Mouse (Mus musculus): ENCODE results near the gene Trim43b.
A peak's percentile ranks its signal among the peaks of the same experiment; 100 is the strongest.
"Not testable (repeated sequence)": the region's sequence is repeated elsewhere in the genome, so short reads cannot be mapped to it uniquely, and the experiment has no call there.

Trim43b gene

GRCm38 (mm10) chr9:89092735-89093134 lies at the start of gene Trim43b:
Gene Trim43b, minus strand, starts transcription at chr9:89092835.
- not testable (repeated sequence) for DNase-seq (ENCODE audit: low spot score in 2 of 2)

GRCm38 (mm10) chr9:89104576-89104975 lies 11.9 kb upstream of the Trim43b start:
- not testable (repeated sequence) for DNase-seq (ENCODE audit: low spot score in 2 of 2)

GRCm38 (mm10) chr9:89086746-89087145 lies 5.9 kb downstream of the Trim43b start:
- not testable (repeated sequence) for DNase-seq (ENCODE audit: low spot score in 2 of 2)

- DNase-seq (ENCODE audit: low spot score in 2 of 2): not testable (repeated sequence)
Measured at GRCm38 (mm10) chr9:89079637-89080036, 13.0 kb downstream of the Trim43b start.

- DNase-seq (ENCODE audit: low spot score in 2 of 2): not testable (repeated sequence)
Measured at GRCm38 (mm10) chr9:89076508-89076907, 16.1 kb downstream of the Trim43b start.

DNA sequence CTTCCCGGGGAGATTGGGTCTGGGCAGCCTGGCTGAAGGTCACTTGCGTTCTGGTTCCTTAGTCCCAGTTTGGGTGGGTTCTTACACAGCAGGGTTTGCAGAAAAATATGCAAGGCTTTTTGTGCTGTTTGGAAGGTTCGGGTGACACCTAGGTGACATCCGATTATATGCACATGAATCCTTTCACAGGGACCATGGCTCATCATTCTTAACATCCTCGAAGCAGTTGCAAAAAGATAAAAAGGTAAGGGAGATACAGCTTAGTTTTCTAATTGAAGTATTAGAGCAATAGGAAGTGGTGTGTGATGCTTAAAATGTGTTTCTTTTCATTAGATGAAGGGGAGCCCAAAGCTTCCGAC lies 25.5 kb downstream of the Trim43b start:
- DNase-seq (ENCODE audit: low spot score in 2 of 2): not testable (repeated sequence)

DNA sequence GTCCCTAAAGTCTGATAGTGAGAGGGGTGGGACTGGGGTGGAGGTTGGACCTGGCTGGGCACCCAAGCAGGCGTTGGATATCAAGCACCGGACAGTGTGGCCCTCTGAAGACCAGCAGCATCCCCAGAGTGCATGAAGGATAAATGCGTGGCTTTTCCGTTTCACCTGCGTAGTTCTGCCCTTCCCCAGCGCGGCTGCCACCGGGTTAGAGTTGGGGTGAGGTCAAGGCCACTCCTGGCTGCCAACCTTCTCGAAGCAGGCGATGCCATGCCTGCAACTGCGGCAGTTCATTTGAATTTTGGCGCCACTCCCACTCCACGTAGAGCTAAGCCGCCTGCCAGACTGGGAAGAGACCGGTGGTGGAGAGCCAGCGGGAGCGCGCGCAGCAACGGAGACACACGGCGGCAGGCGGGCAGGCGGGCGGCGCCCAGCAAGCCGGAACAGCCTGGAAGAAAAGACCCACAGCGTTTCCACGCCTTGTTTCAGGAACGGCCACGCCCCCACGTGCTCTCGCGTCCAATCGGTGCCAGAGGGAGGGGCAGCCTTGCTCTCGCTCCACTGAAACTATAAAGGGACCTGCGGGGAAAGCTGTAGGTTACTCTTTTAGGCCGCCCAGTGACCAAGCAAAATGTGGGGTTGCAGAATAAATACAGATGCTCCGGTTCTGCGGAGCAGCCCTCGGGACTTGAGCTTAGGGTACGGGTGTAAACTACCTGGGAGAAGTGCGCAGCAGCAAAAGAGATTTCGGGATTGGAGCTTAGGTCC lies 26.1 kb downstream of the Trim43b start:
- peak; percentile 88 to 89 for DNase-seq (ENCODE audit: low spot score in 2 of 2)

Data from right cerebral cortex, postnatal 10 days (tissue).